Mouse (Mus musculus) liver, postnatal 0 days (tissue): ENCODE results near the gene Jhy. TPM values are rescaled to one million over a fixed set of nuclear protein-coding genes. Genes with fewer than 3 reads are reported as not detected.
A peak's percentile ranks its signal among the peaks of the same experiment; 100 is the strongest.

Experiments used
- ATAC-seq: fragments of 200-750 bp; cut with Nextera tagmentation; 2 replicates; pipeline ENCODE4 v1.8.0; 2017; ENCODE audit warnings: mild to moderate bottlenecking, moderate library complexity
- DNase-seq: peaks from one replicate; pipeline ENCODE4 v3.0.0-alpha.2; 2016
- H3K27ac ChIP-seq: fragments of 300-500 bp; sonication (generic); 2 replicates; pipeline ENCODE4 v1.5.1; 2014; ENCODE audit warnings: antibody characterized with exemption, moderate library complexity, mild to moderate bottlenecking, low read depth
- H3K27me3 ChIP-seq: fragments of 300-500 bp; sonication (generic); 2 replicates; pipeline ENCODE4 v1.6.1; 2014; ENCODE audit warnings: low read length, control low read depth, mixed read lengths; ENCODE audit not compliant: insufficient read depth
- H3K36me3 ChIP-seq: fragments of 300-500 bp; sonication (generic); replicated peaks from 2 replicates; pipeline ENCODE4 v1.6.1; 2014; ENCODE audit warnings: mild to moderate bottlenecking, control low read depth, low read length, moderate library complexity, mixed read lengths; ENCODE audit not compliant: insufficient read depth
- H3K4me1 ChIP-seq: fragments of 300-500 bp; sonication (generic); 2 replicates; pipeline ENCODE4 v1.6.1; 2014; ENCODE audit warnings: antibody characterized with exemption, mild to moderate bottlenecking, control low read depth; ENCODE audit not compliant: insufficient read depth
- H3K4me2 ChIP-seq: fragments of 300-500 bp; sonication (generic); 2 replicates; pipeline ENCODE4 v1.6.1; 2014; ENCODE audit warnings: low read depth, mild to moderate bottlenecking, low read length, moderate library complexity, mixed read lengths
- H3K4me3 ChIP-seq: fragments of 300-500 bp; sonication (generic); 2 replicates; pipeline ENCODE4 v1.5.1; 2014; ENCODE audit warnings: low read depth, low read length
- H3K9ac ChIP-seq: fragments of 300-500 bp; sonication (generic); replicated peaks from 2 replicates; pipeline ENCODE4 v1.6.1; 2014; ENCODE audit warnings: mild to moderate bottlenecking, moderate library complexity
- H3K9me3 ChIP-seq: fragments of 300-500 bp; sonication (generic); 2 replicates; pipeline ENCODE4 v1.6.1; 2016; ENCODE audit warnings: mild to moderate bottlenecking, control low read depth, low read length, mixed read lengths
- CTCF ChIP-seq: sonication (generic); IDR thresholded peaks from 2 replicates; pipeline ENCODE4 v1.5.1; 2016; ENCODE audit warnings: antibody characterized with exemption, low read depth
- EP300 ChIP-seq: IDR thresholded peaks from 2 replicates; pipeline ENCODE4 v1.6.1; 2016; ENCODE audit warnings: antibody characterized with exemption, low read depth, mild to moderate bottlenecking
- WGBS: fragments of 180-500 bp; shearing (Covaris S2); extraction: QIAGEN DNeasy Blood & Tissue Kit; methylation state at CpG from one replicate; pipeline ENCODE4 v1.1.7; 2014; ENCODE audit not compliant: insufficient replicate concordance; 5-methylcytosine and 5-hydroxymethylcytosine counted together
- polyA plus RNA-seq: library from polyadenylated mRNA; unstranded; fragments of >200 nt; fragmentation: Nextera tagmentation; extraction: Ambion mirVana; gene quantifications from 2 replicates; pipeline ENCODE4 v1.2.1, GENCODE M21; 2015

Gene Jhy
- polyA plus RNA-seq, 1 experiment from 2014 or later, result not detected

DNA sequence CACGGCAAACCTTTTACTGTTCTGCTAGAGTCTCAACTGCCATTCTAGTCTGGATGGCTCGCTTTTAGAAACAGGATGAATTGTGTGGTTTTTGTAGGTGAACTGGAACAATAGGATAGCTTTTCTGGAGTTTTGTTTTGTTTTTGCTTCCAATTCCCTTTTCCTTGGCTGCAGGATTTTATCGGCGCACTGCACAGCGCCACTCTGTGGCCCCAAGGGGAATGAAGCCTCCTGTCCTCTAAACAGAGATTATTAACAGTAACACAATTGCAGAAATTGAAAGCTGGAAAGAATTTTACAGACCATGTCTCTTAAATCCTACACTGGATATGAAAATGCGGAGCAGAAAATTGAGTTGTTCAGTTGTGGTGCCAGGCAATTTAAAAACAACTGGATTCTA is 18.6 kb upstream of the Jhy start:
- WGBS, result 31% methylated on average over 6 of the region's 6 CpGs
- no peak overlapping the region for H3K9ac ChIP-seq
- H3K4me3 ChIP-seq, result no peak overlapping the region
- H3K27ac ChIP-seq, result no peak overlapping the region
- no peak overlapping the region for H3K4me2 ChIP-seq
- H3K36me3 ChIP-seq, result no peaks in the 10 kb centered on the region
- DNase-seq, result no peak
- no peak for ATAC-seq
- no peaks in the 10 kb centered on the region for H3K4me1 ChIP-seq
- H3K9me3 ChIP-seq, result no peaks in the 10 kb centered on the region
- H3K27me3 ChIP-seq, result no peaks in the 10 kb centered on the region
- no peak for TF ChIP-seq EP300
- TF ChIP-seq CTCF, result peak; percentile 64

DNA sequence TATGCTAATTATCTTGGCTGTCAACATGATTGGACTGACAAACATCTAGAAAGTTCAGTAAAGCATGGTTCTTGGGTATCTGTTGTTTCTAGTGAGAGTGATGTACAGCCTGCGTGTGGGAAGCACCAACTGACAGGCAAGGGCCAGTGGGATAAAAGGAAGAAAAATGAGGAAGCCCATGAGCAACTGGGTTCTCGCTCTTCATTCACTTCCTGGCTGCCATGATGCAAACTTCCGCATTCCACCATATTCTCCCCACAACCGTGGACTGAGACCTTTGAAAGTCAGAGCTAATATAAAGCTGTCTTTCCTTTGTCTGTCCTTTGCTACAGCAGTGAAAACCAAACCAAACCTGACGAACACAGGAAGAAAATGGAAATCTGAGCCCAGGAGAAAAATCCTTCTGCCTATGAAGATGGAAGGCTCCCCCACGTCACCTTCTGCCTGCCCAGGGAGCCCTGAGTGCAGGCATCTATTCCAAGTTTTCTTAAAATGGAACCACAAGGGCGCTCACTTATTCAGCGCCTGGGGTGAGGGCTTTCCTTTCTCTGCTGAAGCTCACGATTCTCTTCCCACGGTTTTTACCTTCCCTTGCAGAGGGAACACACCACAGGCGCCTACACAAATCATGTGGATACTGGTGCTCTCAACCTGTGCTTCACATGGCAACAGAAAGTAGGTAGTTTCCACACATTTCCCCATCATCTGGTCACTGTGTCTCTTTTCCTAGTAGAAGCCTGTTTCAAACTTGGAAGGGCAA is 10.3 kb upstream of the Jhy start:
- Histone ChIP-seq H3K4me2 (no peak overlapping the region), H3K4me3 (no peak overlapping the region), H3K27me3 (no peaks in the 10 kb centered on the region), H3K9me3 (no peaks in the 10 kb centered on the region), H3K9ac (no peak overlapping the region), H3K27ac (no peak overlapping the region), H3K36me3 (no peaks in the 10 kb centered on the region), H3K4me1 (no peaks in the 10 kb centered on the region)
- no peak for TF ChIP-seq EP300
- TF ChIP-seq CTCF, result no peak
- ATAC-seq (no peak), DNase-seq (no peak)
- 62% methylated on average over 11 of the region's 11 CpGs for WGBS

DNA sequence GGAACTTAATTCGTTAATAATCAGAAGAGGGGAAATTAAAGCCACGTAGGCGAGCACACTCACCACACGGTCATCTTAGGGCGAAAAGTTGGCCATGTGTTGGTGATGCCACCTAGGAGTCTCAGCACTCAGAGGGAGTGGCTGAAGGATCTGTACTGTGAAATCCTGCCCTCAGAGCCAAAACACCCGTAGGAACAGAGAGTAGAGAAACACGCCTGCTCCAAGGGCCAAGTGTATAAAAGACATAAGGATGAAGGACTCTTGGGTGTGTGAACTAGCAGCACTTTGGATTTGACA is 448 bp upstream of the Jhy start:
- 29% methylated on average over 7 of the region's 7 CpGs for WGBS
- TF ChIP-seq EP300 (no peak), CTCF (no peak)
- ATAC-seq, result no peak
- Histone ChIP-seq H3K4me2 (peak overlapping the region; percentile 44), H3K9me3 (no peaks in the 10 kb centered on the region), H3K27me3 (peaks cover 25% of the 10 kb centered on the region), H3K9ac (no peak overlapping the region), H3K4me1 (no peaks in the 10 kb centered on the region), H3K36me3 (no peaks in the 10 kb centered on the region), H3K27ac (no peak overlapping the region), H3K4me3 (no peak overlapping the region)
- no peak for DNase-seq

DNA sequence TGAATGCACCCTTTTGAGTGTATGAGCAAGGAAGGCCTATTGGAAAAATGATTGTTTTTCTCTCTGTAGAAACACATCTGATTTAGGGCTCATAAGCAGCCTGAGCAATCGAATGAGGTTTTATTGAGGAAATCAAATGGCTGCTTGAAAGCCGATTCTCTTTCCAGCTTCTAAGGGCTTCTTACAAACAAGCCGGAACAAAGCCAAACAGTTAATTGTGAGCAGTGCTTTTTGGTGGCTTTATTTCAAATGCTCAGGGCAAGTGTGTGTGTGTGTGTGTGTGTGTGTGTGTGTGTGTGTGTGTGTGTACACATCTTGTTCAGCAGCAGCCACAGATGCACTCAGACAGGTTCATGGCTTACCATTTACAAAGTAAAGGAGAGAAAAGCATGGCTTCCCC is 2.5 kb downstream of the Jhy start:
- H3K9ac ChIP-seq, result no peak overlapping the region
- H3K36me3 ChIP-seq, result no peaks in the 10 kb centered on the region
- H3K4me1 ChIP-seq, result no peaks in the 10 kb centered on the region
- 78% methylated on average over 3 of the region's 3 CpGs for WGBS
- H3K27me3 ChIP-seq, result peaks cover 25% of the 10 kb centered on the region
- H3K4me3 ChIP-seq, result no peak overlapping the region
- TF ChIP-seq CTCF (no peak), EP300 (no peak)
- no peak overlapping the region for H3K27ac ChIP-seq
- no peak for ATAC-seq
- DNase-seq, result no peak
- no peaks in the 10 kb centered on the region for H3K9me3 ChIP-seq
- no peak overlapping the region for H3K4me2 ChIP-seq

DNA sequence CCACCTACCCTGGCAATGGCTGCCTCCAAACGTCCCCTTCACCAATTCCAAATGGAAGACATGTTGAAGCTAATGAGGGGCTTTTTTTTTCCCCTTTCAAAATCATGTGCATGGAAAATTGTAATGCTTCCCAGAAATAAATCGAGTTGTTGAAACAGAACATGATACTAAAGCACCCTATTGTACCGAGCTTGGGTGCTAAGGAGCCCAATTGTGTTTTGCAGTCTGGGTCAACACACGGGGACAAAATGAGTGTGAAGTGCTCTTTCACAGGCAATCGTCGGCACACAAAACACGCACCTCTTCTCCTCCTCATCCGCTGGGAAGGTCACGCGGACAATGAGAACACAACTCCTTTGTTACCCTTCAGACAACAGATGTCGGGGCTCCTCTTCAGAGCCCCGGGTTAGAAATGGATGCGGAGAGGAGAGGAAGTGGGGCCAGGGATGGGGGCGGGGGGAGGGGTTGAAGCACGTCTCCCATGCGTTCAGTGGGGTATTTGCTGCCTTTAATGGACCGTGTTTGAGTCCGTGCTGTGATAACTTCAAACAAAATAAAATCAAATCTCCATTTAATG is 14.8 kb downstream of the Jhy start:
- Histone ChIP-seq H3K4me3 (no peak overlapping the region), H3K27ac (no peak overlapping the region), H3K4me1 (no peaks in the 10 kb centered on the region), H3K9ac (no peak overlapping the region), H3K9me3 (no peaks in the 10 kb centered on the region), H3K36me3 (no peaks in the 10 kb centered on the region), H3K27me3 (no peaks in the 10 kb centered on the region), H3K4me2 (no peak overlapping the region)
- 69% methylated on average over 18 of the region's 18 CpGs for WGBS
- no peak for TF ChIP-seq EP300
- no peak for TF ChIP-seq CTCF
- no peak for ATAC-seq
- no peak for DNase-seq

DNA sequence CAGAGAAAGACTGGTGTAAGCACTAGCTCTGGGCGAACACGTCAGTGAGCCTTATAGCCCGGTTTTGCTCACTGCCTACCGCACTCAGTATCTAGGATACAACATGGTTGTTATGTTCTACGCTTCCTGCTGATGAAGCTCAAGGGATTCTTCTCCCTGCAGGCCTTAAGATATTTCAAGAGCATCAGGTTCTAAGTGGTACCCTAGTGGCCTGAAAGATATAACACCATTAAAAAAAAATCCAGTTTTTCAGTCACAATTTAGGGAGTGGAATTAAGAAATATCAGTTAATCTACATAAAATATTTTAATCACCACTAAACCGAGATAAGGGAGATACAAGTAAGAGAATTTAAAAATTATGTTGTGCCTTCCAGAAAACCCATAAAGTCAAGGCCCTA is 15.4 kb downstream of the Jhy start:
- no peak for ATAC-seq
- H3K9me3 ChIP-seq, result no peaks in the 10 kb centered on the region
- no peak overlapping the region for H3K4me2 ChIP-seq
- H3K9ac ChIP-seq, result no peak overlapping the region
- TF ChIP-seq EP300 (no peak), CTCF (no peak)
- H3K27me3 ChIP-seq, result no peaks in the 10 kb centered on the region
- no peak for DNase-seq
- H3K4me3 ChIP-seq, result no peak overlapping the region
- H3K36me3 ChIP-seq, result no peaks in the 10 kb centered on the region
- 80% methylated on average over 6 of the region's 6 CpGs for WGBS
- no peaks in the 10 kb centered on the region for H3K4me1 ChIP-seq
- H3K27ac ChIP-seq, result no peak overlapping the region
